Mouse (Mus musculus): ENCODE results near the gene Ranbp10. TPM values are rescaled to one million over a fixed set of nuclear protein-coding genes. Genes with fewer than 3 reads are reported as not detected.

Gene Ranbp10
- total RNA-seq, 2 experiments from 2014 or later, result 14.6 to 20.5 TPM

Other genes with a start within 250 kb of the Ranbp10 start
- gene Ripor1, start 222.1 kb downstream of the Ranbp10 start, total RNA-seq (2021), result 10 to 100 TPM; 15.5 to 19.6 TPM
- 10 to 100 TPM; 29.2 to 29.6 TPM for gene Ctcf, start 190.8 kb downstream of the Ranbp10 start, total RNA-seq (2021)
- gene Agrp, start 190.0 kb downstream of the Ranbp10 start, total RNA-seq (2021), result 1 to 10 TPM in 1 of 2 experiments, not detected in 1; 1.7 TPM
- under 1 TPM in 1 of 2 experiments, not detected in 1; 0.11 TPM for gene Carmil2, start 141.1 kb downstream of the Ranbp10 start, total RNA-seq (2021)
- 1 to 10 TPM; 6.5 to 6.8 TPM for gene Acd, start 126.2 kb downstream of the Ranbp10 start, total RNA-seq (2021)
- 1 to 10 TPM; 5.4 to 5.7 TPM for gene Pard6a, start 126.2 kb downstream of the Ranbp10 start, total RNA-seq (2021)
- not detected for gene 4933405L10Rik, start 119.7 kb downstream of the Ranbp10 start, total RNA-seq (2021)
- 1 to 10 TPM in 1 of 2 experiments, under 1 TPM in 1; 0.82 to 1.0 TPM for gene Enkd1, start 119.1 kb downstream of the Ranbp10 start, total RNA-seq (2021)
- 1 to 10 TPM; 5.1 to 6.2 TPM for gene Gfod2, start 68.7 kb downstream of the Ranbp10 start, total RNA-seq (2021)
- gene Tsnaxip1, start 381 bp upstream of the Ranbp10 start, total RNA-seq (2021), result not detected
- 1 to 10 TPM; 1.2 to 1.7 TPM for gene Cenpt, start 25.9 kb upstream of the Ranbp10 start, total RNA-seq (2021)
- gene Thap11, start 27.8 kb upstream of the Ranbp10 start, total RNA-seq (2021), result 10 to 100 TPM; 19.3 to 19.5 TPM
- gene Nutf2, start 33.2 kb upstream of the Ranbp10 start, total RNA-seq (2021), result 10 to 100 TPM; 47.7 to 79.5 TPM
- 10 to 100 TPM; 17.5 to 18.4 TPM for gene Edc4, start 53.5 kb upstream of the Ranbp10 start, total RNA-seq (2021)
- not detected for gene Nrn1l, start 66.2 kb upstream of the Ranbp10 start, total RNA-seq (2021)
- 10 to 100 TPM in 1 of 2 experiments, 1 to 10 TPM in 1; 10.0 to 10.7 TPM for gene Pskh1, start 73.1 kb upstream of the Ranbp10 start, total RNA-seq (2021)
- not detected for gene Ctrl, start 106.5 kb upstream of the Ranbp10 start, total RNA-seq (2021)
- gene Psmb10, start 111.1 kb upstream of the Ranbp10 start, total RNA-seq (2021), result 10 to 100 TPM; 19.1 to 22.1 TPM
- under 1 TPM; 0.46 to 0.80 TPM for gene Lcat, start 116.0 kb upstream of the Ranbp10 start, total RNA-seq (2021)
- 10 to 100 TPM; 11.5 to 14.4 TPM for gene Slc12a4, start 138.7 kb upstream of the Ranbp10 start, total RNA-seq (2021)
- not detected for gene Dpep3, start 152.1 kb upstream of the Ranbp10 start, total RNA-seq (2021)
- 10 to 100 TPM in 1 of 2 experiments, 1 to 10 TPM in 1; 8.7 to 10.6 TPM for gene Dus2, start 164.0 kb upstream of the Ranbp10 start, total RNA-seq (2021)
- gene Dpep2nb, start 178.6 kb upstream of the Ranbp10 start, total RNA-seq (2021), result not detected
- gene Ddx28, start 184.5 kb upstream of the Ranbp10 start, total RNA-seq (2021), result 1 to 10 TPM; 8.3 to 9.0 TPM
- 10 to 100 TPM; 20.1 to 22.4 TPM for gene Nfatc3, start 231.5 kb upstream of the Ranbp10 start, total RNA-seq (2021)